Mouse (Mus musculus) lung, adult 18-20 months (tissue): ENCODE results near the gene Def6.

Experiments used
- DNase-seq, 2 experiments: peaks; one replicate each; pipeline ENCODE4 v3.0.0; 2022; ENCODE audit warnings: mixed read lengths in 2 of 2

Def6 gene

GRCm38 (mm10) chr17:28207591-28208313 is at the start of gene Def6:
Gene Def6 (plus strand): TSS chr17:28207778.
- peak; percentile 79 to 83 for DNase-seq

DNA sequence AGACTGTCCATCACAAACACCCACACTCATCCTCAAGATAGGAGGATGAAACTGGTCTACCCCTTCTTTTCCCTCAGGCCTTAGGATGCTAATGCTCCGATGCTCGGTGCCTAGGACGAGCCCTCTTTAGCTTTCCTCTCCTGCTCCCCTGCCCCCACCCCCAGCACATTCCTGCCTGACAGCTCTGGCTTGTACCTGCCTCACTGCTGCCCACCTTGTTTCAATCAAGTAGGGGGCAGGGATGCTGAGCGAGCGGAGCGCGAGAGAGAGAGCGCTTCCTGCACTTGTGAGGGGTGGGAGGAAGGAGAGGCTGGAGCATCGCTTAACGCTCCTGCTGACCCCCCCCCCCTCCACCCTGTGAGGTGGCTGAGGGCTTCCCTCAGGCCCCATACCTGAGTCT is 47.2 kb upstream of the Def6 start:
- no peak for DNase-seq

DNA sequence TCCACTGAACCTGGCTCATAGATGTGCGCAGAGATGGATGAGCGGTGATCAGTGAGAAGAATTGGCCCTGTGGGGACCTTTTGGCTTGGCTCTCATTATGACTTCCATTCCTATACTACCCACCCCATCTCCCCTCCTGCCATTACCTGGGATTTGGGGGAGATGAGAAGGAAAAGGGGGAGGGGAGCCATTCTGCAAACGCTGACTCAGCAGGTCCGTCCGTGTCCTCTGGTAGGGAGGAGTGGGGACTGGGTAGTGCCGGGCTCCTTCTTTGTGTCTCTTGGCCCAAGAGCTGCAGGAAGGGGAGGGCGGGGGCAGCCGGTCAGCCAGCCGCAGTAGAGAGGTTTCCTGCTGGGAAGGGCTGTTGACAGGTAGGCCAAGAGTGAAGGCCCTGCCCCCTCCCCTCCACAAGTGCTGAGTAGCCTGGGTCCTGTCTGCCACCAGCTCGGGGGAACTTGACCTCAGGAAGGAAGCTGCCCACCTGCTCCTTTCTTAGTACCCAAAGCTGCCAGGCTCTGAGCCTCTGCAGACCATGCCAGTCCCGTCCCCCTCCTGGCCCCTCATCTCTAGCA is 46.2 kb upstream of the Def6 start:
- no peak for DNase-seq

DNA sequence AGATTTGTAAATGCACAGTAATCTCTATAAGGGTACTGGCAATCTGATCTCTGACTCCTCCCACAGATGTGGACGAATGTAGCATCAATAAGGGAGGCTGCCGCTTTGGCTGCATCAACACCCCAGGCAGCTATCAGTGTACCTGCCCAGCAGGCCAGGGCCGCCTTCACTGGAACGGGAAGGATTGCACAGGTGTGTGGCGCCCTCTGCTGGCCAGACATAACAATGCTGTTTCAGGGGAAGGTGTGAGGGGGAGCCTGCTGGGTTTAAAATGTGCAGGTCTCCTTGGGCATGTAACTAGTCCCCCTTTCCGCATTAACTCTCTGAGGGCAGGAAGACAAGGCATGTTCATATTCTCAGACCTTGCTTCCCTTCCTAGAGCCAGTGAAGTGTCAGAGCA is 43.9 kb upstream of the Def6 start:
- DNase-seq, result peak; percentile 69 to 73

DNA sequence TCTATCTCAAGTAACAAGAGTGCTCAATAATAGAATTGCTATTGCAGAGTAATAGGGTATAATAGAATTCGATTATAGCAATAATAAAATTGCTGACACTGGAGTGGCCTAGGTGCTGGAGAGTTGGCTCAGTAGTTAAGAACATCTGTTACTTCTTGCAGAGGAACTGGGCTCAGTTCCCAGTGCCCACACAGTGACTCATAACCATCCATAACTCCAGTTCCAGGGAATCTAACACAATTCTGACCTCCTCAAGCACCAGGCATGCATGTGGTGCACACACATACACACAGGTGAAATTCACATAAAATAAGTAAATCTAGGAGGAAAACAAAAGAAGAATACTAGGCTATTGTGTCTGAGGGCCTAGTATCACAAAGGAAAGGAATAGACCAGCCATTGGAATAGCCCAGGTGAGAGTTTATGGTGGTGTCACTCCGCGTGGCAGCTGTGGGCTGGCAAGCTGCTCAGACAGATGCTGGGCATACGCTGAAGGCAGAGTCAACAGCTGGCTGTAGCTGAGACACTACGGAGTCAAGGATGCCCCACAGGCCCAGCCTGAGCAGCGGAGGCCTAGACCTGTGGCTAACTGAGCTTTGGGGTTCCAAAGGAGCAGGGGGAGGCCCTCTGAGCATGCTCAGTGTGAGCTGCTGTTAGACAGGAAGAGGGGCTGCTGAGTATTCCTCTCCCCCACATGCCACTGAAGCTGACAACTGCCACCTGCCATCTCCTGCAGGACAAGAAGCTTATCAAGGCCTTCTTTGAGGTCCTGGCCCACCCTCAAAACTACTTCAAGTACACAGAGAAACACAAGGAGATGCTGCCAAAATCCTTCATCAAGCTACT is 36.9 kb upstream of the Def6 start:
- no peak for DNase-seq

GRCm38 (mm10) chr17:28172690-28173089 is 34.9 kb upstream of the Def6 start:
- peak in 1 of 2 experiments; percentile 15 for DNase-seq

DNA sequence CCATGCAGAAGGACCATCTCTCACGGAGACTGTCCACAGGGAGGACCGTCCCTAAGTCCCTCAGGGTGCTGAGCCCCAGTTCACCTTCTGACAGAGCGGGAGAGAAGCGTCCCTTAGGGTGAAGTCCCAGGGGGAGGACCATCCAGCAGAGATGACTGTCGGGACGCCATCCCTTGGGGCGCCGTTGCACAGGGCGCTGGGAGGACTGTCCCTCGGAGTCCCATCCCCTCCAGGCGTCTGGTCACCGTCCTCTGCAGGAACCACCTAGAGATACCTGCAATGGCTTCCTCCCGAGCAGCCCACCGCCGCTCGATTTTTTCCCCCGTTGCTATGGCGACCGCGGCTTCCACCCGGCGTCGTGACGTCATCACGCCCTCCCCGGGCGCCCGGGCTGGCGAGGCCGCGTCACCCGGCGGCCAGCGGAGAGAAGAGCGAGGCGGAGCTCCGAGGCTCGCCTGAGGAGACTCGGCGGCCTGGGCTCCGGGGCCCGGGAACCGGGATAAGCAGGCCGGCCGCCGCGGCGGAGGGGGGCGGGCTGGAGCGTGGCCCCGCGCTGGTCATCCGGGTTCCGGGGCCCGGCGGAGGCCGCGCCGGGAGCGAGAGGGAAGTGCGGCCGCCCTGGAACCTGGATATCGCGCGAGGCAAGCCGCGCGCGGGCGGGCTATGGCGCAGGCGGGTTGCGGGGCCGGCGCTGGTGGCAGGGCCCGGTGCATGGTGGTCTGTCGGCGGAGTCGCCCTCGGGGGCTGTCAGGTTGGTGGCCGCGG is 30.6 kb upstream of the Def6 start, which contains the start of gene Zfp523:
Gene Zfp523 (plus strand): TSS at position 355 of the 765 bp plus-strand sequence.
- peak; percentile 87 to 90 for DNase-seq

- DNase-seq, result peak in 1 of 2 experiments; percentile 55
Observed at GRCm38 (mm10) chr17:28177540-28178046, 30.0 kb upstream of the Def6 start.

DNA sequence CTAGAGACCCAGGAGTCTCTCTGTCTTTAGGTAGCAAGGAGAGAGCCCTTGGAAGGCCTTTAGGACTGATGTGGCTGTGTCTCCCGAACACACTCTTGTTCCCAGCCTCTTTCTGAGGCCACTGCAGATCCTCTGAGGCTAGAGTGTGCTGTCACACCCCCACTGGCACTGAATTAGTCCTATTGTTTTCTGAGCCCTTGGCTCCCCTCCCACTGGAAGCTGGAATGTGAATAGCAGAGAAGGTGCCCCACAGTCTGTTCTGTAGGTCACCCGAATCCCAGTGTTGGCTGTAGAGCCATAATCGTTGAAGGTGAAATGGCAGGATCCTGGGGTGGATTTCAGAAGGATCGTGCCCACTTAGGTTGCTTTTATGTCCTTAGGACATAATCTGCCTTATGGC is 27.2 kb upstream of the Def6 start:
- DNase-seq, result peak in 1 of 2 experiments; percentile 26

- peak; percentile 36 to 42 for DNase-seq
Observed at GRCm38 (mm10) chr17:28180783-28181544, 26.6 kb upstream of the Def6 start.

- peak in 1 of 2 experiments; percentile 48 for DNase-seq
Observed at GRCm38 (mm10) chr17:28184971-28185638, 22.5 kb upstream of the Def6 start.

DNA sequence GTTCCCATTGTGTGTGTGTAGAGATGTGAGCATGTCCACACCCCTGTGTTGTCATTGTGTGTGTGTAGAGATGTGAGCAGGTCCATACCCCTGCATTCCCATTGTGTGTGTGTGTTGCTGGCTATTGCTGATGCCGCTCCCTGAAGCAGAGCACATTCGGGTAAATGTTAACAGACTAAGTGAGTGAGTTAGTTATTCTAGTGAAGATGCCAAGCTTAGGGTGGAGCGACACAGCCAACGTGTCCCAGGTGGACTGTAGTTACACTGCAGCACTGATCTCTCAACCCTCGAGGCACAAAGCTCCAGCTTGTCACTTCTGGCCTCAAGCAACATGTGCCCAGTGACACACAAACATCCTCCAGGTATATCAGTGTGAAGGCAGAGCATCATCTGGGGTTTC is 19.3 kb upstream of the Def6 start:
- no peak for DNase-seq

DNA sequence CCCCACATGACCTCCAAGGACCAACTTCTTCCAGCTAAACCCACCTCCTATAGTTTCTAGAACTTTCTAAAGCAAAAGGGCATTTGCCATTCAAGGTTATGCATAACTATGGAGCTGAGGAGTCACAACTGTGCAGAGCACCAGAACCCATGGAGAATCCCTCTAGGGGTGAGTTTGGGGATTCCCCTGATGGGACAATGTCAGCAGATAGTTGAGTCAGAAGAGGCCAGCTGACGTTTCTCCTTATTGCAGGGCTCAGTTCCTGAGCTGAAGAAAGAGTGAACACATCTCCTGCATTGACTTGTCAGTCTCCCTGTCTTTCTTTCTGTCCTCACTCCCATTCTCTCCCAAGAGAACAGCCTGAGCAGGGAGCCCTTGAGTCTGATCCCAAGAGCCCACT is 14.8 kb upstream of the Def6 start:
- DNase-seq, result no peak

DNA sequence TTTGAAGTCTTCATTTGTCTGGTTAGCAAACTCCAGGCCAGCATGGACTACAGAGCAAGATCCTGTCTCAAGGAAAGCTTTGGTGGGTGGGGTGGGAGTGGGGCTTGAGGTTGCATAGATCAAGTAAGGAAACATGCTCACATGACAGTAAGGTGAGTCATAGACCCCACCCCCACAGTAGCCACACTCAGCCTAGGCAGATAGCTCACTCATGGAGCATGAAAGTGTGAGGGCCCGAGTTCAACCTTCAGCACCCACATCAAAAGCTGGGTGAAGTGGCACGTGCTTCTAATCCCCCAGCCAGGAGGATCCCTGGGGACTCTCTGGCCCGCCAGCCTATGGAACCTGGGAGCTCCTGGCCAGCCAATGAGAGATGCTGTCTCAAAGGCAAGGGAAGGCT is 14.0 kb upstream of the Def6 start:
- no peak for DNase-seq

- DNase-seq, result no peak
Observed at GRCm38 (mm10) chr17:28195033-28195432, 12.5 kb upstream of the Def6 start.

DNA sequence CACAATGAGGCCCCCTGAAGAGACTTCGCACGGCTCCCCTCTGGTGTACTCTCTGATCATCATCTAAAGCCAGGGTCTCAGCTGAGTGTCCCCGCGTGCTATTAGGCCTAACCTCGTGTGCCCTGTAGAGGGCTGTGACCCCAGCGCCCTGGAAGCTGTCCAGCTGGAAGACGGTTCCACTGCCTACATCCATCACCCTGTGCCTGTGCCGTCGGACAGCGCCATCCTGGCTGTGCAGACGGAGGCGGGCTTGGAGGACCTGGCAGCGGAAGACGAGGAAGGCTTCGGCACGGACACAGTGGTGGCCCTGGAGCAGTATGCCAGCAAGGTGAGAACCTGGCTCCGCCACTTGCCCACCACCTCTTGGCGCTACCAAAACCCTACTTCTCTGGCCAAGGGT is 9.9 kb upstream of the Def6 start:
- no peak for DNase-seq

GRCm38 (mm10) chr17:28201982-28202381 is 5.6 kb upstream of the Def6 start:
- no peak for DNase-seq

DNA sequence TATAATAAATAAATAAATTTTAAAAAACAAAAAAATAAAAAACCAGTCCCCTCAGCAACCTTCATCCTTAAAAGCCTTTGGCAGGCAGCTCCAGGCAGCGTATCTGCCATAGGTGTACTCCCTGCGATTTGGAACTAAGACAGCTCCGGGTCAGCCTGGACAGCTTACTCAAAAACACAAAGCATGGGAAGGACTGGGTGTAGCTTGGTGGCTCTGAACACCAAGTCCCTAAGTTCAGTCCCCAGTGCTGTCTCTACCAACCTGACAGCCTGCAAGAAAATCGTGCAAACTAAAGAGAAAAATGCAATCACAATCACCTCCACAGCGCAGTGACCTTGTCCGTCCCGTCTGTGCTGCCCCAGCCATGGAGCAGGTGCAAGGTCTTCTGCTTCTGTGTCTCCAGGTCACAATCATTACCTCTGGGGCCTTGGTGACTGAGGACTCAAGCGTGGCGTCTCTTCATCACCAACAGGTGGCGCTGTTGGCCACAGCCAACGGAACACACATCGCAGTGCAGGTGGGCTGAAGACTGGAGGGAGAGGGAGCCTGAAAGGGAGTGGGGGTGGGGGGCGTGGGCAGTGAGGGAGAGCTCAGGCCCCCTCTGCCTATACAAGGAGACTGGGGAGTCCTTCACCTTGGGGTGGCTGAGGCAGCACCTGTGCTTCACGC is 3.4 kb upstream of the Def6 start:
- DNase-seq, result peak; percentile 23 to 50

DNA sequence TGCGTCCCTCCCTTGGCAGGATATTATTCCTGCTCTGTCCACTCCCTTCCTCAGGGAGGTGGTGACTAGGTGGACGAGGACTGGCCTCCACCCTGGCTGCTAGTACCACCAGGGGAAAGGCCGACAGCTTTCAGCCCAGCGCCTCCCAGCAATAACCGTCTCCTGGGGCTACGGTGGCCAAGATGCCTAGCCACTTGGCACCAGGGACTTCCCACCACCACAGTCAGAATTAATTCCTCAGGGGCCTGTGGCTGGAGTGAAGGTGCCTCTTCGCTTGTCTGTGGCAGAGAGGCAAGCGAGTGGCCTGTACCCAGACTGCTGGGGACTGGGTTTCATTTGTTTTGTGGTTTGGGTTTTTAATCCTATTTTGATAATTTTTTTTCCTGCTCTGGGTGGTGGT is 2.1 kb upstream of the Def6 start:
- no peak for DNase-seq

- DNase-seq, result no peak
Observed at GRCm38 (mm10) chr17:28207092-28207491, 486 bp upstream of the Def6 start.

GRCm38 (mm10) chr17:28208314-28208612 is 685 bp downstream of the Def6 start:
- no peak for DNase-seq
